Mouse (Mus musculus) telencephalon, adult 2 months (tissue): ENCODE results near the gene Fam163a.

Source experiments
- DNase-seq: peaks from one replicate; pipeline ENCODE4 v3.0.0-alpha.2; 2011; ENCODE audit warnings: low read depth, low spot score

The Fam163a gene

DNA sequence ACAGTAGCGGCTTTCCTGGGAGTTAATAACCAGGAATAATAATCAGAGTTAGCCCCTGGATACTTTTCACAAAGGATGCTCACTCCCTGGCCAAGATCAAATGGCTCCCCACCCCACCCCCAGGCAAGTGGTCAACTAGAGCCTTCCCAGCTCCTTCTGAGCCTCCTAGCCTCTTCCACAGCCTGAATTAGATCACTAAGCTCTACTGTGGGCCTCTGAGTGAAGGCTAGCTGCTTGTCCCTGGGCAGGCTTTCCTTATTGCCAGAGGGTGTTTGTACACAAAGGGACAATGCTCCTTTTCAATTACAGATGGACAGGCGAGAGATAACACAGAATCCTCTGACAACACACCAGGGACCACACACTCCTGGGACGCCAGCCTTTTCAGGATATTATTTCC lies 2.2 kb downstream of the Fam163a start:
- no peak for DNase-seq

DNA sequence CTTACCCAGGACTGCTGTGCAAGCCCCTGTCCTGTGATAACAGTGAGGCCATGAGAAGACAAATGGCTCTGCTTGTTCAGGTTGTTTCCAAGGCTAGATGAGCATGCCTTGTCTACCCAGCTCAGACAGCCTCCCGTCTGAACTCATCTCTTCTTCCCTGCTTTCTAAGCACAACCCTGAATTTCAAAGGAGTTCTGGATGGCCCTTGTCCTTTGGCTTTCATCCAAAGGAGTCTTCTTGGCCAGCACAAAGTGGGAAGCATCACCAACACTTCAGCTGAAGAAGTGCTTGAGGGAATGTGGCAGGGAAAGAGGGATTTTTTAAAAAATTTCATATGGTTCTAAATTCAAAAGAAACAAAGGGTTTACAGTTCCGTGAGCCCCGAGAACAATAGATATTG lies 3.8 kb downstream of the Fam163a start:
- no peak for DNase-seq

- peak; percentile 51 for DNase-seq
Measured at GRCm38 (mm10) chr1:156197588-156197987, 7.2 kb downstream of the Fam163a start.

GRCm38 (mm10) chr1:156193292-156193691 lies 11.5 kb downstream of the Fam163a start:
- DNase-seq: no peak

DNA sequence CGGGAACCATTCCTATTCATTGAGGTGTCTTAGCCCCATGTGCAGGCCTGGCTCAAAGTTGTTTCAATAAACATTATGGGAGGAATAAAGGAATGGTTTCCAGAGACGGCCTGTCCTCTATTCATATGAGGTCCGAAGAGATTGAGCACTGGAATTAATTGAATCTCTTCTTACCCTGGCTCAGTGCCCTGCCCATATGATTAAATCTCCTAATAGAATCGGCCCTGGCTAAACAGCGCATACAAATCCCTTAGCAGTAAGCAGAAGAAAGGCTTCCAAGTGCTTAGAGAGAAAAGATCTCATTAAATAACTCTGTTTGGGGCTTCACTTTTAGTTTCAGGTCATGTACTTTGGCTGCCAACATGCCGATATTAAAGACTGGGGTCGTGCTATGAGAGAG lies 12.0 kb downstream of the Fam163a start:
- no peak for DNase-seq

- DNase-seq: no peak
Measured at GRCm38 (mm10) chr1:156186646-156187045, 18.2 kb downstream of the Fam163a start.

- no peak for DNase-seq
Measured at GRCm38 (mm10) chr1:156184158-156184571, 20.7 kb downstream of the Fam163a start.

GRCm38 (mm10) chr1:156183176-156183958 lies 21.5 kb downstream of the Fam163a start:
- DNase-seq: no peak

DNA sequence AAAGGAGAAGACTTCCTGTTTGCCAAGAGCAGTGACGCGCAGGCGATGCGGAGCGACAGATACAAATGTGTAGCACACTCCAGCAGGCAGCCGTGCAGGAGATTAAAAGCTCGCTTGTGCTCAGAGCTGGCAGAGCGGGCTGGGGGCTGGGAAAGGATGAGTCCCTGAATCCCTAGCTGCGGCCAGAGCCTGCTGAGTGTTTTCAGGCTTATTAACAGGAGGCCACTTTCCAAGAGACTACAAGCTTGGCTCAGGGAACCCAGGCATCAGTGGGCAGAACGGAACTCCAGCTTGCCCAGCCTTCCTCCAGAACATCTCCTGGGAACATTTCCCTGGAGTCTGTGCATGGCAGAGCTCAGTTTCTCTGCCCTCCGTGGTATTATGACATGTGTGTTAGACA lies 25.0 kb downstream of the Fam163a start:
- DNase-seq: no peak

DNA sequence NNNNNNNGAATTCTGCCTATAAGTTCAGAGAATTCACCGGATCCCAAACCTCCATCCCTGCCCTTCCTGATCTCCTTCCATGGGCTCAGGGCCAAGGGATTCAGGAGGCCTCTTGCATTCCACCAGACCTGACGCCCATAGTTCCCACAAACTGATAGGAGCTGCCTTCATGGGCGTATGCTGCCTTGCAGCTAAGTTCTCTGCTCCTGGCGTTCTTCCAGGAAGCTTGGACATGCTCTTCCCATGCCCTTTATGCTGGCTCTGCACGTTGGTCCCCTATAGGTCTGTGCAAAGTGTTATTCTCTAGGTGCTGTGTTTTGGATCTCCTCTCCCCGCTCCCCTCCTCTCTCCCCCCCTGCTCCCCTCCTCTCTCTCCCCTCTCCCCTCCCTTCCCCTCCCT lies 36.1 kb downstream of the Fam163a start:
- DNase-seq: no peak

DNA sequence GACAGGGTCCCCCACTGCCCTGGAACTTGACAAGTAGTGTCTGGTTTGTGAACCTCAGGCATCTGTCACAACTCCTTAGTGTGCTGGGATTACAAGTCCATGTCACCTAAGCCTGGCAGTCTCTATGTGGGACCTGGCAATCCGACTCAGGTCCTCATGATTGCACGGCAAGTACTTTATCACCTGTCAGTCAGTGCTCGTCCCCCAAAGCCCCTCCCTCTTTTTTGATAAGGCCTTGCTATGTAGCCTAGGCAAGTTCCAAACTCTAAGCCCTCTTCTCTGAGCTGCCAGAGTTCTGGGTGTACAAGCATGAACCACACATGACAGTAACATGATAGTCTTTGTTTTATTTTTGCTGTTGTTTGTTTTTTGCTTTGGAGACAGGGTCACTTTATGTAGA lies 88.1 kb downstream of the Fam163a start:
- no peak for DNase-seq

- no peak for DNase-seq
Measured at GRCm38 (mm10) chr1:156113884-156114499, 90.8 kb downstream of the Fam163a start.

DNA sequence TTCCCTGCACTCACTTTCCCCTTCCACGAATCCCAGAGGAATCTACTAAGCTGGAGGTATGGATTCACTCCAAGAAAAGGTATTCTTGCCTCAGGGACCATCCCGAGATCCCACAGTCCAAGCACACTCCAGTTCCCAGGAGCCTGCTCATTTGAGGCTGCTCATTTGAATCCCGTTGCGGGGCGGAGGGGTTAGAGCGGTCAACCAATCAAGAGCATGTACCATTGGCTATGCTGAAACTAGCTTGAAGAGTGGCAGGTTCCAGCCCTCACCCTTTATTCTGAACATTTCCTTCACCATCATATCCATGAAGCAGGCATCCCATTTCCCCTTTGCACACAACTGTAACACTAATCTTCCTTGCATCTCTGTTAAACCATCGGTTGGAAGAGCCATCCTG lies 92.7 kb downstream of the Fam163a start:
- no peak for DNase-seq

GRCm38 (mm10) chr1:156111728-156112127 lies 93.1 kb downstream of the Fam163a start:
- DNase-seq: no peak

DNA sequence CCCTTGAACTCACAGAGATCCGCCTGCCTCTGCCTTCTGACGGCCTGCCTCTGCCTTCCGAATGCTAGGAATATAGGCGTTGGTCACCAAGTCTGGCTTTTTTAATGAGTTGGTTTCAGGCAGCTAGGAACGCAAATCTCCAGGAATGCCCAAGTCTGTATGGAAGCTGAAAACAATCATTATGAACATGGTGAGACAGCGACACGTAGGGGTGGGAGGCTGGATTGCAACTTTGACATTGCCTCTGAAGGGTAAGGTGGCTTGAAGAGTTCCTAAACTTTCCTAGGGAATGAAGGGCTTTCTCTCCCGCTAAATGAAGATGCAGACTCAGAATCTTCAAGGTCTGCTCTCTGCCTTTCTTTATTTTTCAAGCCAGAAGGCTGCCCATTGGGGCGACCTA lies 93.7 kb downstream of the Fam163a start:
- DNase-seq: no peak

DNA sequence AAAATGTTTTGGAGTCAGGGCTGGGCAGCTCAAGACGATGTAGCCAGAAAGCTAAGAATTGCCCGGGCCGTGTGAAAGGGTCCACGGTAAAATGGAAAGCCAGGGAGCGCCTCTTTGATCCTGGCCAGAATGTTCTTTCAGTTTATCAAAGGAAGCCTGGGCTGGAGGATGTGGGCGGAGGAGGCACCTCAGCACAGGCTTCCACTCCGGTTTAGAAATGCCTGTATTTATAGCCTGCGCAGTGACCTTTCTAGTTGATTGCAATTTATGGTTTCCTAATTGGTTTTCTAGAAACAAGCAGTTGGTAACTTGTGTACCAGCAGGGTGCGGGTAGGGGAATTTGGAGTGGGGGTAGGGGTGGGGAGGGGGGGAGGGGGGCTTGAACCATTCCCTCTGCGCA lies 96.4 kb downstream of the Fam163a start:
- no peak for DNase-seq

DNA sequence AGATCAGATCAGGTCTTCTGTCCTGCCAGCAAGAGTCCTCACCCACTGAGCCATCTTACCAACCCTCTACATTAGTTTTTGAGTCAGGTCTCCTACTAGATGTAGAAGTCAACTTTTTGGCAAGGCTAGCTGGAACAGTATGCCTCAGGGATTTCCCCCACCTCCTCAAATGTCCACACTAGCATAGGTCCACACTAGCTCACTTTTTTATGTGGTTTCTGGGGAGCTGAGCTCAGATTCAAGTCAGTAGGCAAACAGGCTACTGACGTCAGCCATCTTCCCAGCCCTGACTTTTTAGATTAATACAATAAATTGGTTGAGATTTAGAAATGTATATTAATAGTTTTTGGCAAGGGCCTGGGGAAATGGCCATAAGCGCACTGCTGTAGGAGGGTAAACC lies 97.4 kb downstream of the Fam163a start:
- no peak for DNase-seq

GRCm38 (mm10) chr1:156105381-156105780 lies 99.4 kb downstream of the Fam163a start:
- no peak for DNase-seq

GRCm38 (mm10) chr1:156103763-156104162 lies 101.1 kb downstream of the Fam163a start:
- no peak for DNase-seq

GRCm38 (mm10) chr1:156091811-156092210 lies 113.0 kb downstream of the Fam163a start:
- DNase-seq: no peak

DNA sequence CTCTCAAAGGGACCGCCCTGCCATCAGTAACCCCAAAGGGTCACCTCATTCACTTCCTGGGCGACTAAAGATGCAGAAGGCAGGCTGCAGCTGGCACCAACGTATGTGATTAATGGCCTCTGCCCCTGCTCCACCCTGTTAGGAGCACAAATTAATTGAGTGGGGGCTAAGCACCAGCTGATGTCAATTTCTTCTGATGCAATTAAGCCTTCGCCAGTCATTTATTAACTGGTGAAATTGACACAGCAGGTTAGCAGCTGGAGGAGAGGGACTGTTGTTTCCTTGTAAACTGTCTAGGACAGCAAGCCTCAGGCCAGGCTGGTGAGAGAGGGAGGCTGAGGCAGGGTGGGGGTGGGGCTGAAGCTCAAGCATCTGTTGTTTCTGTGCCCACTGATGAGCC lies 114.8 kb downstream of the Fam163a start:
- DNase-seq: no peak

- no peak for DNase-seq
Measured at GRCm38 (mm10) chr1:156089561-156089960, 115.3 kb downstream of the Fam163a start.

GRCm38 (mm10) chr1:156087586-156087985 lies 117.2 kb downstream of the Fam163a start:
- DNase-seq: no peak
